Mouse (Mus musculus) cerebellum, adult 11-12 months (tissue): ENCODE measurements around the gene Grk2.
A peak's percentile ranks its signal among the peaks of the same experiment; 100 is the strongest.

Experiments
- DNase-seq: peaks from one replicate; pipeline ENCODE4 v3.0.0; 2022

Gene Grk2

DNA sequence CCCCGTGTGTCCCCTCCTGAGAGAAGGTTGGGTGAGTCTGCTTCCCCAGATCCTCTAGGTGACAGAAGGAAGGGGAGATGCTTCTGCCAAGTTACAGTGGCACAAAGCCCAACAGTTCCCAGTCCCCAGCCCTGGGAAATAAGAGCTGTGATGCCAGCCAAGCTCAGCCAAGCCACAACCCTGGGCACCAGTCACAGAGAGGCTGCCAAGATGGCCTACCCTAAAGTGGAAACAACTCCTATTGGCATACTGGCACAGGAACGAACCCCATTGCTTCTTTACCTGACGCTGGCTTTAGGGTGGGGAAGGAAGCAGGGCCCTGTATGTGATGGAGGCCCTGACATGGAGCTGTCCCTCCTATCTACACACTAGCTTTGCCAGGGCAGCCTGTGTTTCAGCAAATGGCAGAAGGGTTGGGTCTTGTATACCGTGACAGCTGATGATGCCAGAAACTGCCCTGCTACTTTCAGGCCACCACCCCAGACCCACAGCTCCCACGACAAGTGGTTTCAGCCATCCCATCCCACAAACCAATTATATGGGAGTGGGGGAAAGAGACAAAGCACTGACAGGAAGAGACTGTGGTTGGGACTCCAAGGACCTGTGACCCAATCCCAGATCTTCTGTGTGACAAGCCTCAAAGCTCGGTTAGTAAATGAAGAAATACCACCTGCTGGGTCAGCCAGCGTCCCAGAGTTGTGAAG, 2.9 kb downstream of the Grk2 start:
- peak; percentile 98 for DNase-seq

DNA sequence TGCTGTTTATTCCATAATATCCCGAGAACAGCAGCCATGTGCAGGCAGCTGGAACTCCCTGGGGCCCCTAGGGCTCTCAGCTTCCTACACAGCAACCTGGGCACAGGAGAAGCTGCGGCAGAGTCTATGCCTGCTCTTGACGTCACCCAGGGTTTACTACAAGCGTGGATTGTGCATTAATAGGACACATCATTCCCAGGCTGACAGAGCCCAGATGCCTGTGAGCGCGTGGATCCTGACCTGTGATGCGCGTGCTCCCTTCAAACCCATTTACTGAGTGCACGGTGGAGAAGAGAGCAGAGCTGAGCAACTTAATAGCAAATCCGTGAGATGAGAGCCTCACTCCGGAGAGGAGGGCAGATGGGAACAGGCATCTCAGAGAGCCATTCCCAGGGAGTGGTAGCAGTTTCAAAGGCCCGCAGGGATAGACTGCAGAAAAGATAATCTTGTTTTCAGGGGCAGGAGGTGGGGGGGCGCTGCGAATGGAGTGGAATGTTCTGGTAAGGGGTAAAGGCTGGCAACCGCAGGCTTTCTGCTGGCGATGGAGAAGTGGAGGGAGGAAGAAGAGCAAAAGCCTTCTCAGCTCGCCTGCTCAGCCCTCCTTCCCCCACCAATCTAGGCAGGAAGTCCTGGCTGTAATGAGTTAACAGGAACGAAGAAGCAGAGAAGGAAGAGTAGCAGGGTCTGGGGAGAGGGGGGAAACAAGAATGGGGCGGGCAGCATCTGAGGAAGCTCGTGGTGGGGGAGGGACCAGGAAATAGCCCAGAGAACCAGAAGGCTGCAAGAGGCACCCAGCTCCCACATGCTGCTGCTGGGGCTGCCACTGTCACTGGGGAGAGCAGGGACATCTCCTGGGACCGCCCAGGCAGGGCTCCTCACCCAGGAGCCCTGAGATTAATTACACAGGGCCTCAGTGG, 4.0 kb downstream of the Grk2 start:
- peak; percentile 66 for DNase-seq

DNA sequence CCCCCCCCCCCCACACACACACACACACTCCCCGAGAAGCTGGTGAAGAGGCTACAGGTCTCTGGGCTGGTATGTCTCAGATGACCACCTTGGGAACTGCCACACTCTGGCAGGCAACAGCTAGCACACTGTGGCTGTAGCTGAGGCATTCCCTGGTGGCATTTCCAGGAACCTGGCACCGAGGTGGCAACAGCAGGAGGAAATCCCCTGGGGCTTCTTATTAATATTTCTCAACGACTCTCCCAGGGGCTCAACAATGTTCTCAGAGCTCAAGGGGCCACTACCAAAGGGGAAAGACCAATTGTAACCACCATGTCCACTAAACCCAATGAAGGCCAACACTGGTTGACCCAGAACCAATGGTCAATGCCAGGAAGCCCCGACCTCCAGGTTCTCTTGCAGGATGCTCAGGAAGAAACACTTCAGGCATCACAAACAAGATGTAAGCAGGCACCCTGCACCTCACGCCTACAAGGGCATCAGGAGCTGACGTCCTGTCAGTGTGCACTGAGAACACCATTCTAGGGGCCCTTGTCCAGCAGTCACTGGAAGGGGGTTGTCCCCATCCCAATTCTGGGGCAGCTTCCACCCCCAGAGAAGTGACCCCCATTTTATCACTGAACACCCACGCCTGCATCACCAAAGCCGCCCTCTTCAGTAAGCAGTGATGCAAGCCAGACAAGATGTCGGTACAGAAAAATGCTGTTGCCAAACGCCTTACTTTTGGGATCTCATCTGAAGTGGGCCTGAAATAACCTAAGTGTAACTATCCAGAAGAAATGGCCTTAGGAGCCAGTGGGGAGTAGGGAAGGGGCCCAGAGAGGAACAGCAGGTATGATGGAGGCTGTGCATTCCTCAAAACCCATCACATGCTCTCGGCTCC, 4.9 kb downstream of the Grk2 start:
- peak; percentile 59 for DNase-seq

DNA sequence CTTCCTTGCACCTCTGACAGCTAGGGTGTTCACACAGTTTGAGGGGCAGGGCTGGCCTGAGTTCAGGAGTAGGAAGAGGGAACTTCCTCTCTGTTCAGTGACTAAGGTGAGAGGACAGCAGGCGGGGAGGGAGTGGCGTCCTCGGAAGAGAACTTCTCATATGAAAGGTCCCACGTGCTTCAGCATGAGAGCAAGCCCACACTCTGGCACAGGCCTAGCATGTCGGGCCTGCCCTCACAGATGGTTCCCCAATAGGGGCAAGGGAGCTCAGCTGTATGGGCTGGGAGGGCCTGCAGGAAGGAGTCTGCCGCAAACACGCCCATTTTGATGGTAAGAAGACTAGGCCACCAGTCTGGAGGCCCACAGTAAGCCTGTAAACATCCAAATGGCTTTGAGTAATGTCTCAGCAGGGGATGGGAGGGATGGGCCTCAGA, 5.7 kb downstream of the Grk2 start:
- peak; percentile 74 for DNase-seq

DNA sequence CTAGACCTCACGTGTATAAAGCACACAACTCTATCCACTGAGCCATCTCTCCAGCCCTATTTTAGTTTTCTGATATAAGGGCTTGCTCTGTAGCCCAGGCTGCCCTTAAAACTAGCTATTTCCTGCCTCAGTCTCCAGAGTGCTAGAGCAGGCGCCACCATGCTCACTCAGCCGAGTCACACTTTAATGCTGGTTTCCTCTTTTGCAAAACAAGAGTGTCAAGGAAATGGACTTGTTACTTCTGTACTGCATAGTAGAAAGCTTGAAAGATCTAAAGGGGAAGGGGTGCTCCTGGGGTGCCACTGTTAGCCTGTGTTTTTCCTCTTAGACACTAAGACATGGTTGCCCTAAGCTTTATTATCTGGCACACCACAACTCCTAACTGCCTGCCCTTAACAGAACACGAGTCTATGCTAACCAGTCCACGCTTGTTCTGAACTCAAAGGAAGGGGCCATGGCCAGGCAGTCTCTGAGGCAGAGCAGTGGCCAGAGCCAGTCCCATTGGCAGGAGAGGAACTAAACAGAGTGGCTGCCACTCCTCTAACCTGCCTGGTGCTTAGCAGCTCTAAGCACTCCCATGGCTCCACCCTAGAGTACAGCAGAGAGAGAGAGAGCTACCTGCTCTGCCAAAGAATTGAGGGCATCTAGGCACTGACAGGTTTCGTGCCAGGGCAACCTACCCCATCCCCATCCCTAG, 6.3 kb downstream of the Grk2 start:
- no peak for DNase-seq

DNA sequence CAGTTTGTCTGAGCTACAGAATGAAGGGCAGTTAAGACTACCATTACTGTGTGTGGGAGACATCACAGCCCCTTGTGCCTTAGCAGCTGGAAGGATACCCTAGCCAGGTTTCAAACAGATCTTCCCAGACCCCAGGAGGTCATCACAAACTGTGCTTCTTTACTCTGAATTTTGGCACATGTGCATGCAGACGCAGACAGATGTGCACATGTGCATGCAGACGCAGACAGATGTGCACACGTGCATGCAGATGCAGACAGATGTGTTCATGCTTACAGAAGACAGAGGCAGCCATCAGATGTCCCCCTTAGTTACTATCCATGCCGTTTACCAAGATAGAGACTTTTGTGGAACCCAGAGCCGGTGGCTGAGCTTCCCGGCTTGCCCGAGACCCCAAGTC, 6.9 kb downstream of the Grk2 start:
- no peak for DNase-seq

DNA sequence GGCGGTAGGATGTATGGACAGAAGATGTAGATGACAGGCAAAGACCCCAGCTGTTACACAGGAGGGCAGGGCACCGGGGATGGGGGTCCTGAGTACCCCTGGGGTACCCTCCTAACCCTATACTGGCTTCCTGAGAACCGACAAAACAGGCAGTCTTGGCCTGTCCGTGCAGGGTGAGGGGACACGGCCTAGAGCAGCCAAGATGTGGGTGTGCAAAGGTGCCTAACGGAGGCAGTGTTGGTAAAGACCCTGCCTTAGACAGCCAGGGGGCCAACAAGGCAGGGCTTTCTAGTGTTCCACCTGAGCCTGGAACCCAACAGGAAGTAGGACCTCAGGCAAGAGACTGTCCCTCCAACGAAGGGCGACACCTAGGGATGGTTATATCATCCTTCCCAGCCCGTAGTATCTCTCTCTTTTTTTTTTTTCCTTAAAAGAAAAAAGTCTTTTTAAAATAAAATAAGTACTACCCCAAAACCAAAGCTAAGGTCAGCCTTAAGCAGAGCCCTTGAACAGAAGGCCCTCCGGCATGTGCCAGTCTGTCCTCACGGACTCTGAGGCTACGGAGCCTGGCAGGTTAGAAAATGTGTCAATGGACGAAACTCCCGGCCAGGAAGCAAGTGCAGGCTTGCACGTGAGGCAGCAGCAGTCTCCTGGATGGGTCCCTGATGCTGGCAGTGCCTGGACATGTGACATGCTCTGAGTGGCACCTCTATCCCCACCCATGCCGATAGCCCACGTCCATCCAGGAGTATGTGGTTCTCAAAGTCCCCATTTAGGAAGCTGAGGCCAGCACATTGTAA, 7.5 kb downstream of the Grk2 start:
- peak; percentile 56 for DNase-seq

DNA sequence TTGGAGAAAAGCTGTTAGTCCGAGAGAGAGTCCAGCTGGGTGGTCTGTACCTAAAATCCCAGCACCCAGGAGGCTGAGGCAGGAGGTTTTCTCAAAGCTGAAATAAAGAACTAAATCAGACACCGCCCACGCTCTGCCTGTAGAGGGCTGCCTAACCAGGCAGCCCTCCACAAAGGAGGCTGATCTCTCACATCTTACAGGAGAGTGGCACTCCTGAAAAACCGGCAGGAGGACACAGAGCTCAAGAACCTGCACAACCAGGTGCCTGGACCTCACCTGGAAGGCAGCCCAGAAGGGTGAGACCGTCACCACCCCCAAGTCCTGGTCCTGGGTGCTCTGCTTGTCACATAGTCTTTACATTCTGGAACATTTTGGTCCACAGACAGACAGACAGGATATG, 8.2 kb downstream of the Grk2 start:
- DNase-seq = no peak

DNA sequence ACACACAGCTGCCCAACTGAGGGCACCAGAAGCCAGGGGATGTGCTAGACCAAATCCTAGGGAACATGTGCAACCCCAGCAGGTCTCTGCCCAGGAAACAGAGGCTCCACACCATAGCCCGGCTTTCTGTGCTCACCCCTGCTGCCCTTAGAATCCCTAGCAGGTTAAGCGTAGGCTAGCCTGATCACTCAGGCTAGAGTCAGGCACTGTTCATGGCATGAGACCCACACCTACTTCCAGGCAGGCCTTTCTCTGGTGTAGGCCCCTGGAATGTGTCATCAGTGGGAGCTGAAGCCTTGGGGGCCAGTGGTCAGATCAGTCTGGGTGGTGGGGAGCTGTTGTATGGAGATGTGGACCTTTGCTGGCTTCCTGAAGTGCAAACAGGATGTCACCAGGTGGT, 9.4 kb downstream of the Grk2 start:
- no peak for DNase-seq

DNA sequence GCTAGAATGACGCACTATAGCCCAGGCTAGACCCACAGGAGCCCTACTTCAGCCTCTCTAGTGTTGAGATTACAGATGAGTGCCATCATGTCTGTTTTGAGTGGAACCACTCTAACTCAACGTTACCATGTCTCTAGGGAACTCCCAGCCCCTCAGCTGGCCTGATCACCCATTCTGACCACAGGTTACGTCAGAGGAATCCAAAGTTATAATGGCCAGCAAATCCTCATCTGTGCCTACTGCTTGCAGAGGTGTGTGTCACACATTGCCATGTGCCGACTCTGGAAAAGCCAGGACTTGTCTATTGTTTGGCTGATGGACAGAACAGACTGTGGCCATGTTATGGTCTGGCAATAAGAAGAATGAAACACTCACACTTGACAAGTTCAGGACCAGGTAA, 10.6 kb downstream of the Grk2 start:
- no peak for DNase-seq

DNA sequence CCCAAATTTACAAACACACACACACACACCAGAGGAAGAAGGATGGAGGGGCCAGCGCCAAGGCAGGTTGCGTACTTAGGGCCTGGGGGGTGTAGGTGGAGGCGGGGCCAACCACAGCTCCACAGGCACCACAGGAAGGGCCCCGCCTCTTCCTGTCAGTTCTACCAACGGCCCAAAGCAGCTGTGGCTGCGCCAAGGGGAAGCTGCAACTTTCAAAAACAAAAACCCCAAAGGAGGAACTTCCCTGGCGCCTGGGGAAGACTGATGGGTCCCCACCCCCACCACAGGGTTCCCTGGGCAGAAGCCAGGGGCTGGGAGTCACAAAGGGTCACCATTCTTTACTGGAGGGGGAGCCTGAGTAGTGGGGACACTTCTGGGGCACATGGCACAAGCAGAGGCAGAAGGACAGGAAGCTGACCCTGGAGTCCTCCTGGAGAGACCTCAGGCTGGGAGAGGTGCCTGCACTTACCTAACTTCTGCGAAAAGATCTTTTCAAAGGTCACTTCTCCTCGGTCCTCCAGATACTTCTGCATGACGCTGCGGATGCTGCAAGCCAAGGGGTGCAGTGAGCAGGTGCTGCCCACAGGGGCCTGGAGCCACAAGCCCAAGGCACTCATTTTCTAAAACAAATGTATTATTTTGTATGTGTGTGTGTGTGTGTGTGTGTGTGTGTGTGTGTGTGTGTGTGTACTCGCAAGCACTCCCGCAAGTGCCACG, 11.5 kb downstream of the Grk2 start:
- no peak for DNase-seq

DNA sequence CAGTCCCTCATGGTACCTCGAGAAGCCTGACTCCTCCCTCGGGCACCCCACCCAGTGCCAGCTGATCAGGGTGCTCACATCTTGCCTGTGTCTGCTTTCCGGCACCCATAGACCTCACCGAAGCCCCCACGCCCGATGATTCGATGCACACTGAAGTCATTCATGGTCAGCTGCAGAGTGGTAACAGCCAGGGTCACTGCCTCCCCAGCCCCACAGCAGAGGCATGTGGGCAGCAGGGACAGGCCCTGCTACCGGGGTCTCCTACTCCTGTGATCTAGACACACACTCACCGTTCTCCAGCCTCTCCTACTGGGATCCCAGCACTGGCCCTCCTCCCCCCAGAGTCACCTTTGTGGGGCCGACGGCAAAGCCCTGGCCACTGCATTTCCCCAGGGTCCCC, 14.9 kb downstream of the Grk2 start:
- DNase-seq = no peak

DNA sequence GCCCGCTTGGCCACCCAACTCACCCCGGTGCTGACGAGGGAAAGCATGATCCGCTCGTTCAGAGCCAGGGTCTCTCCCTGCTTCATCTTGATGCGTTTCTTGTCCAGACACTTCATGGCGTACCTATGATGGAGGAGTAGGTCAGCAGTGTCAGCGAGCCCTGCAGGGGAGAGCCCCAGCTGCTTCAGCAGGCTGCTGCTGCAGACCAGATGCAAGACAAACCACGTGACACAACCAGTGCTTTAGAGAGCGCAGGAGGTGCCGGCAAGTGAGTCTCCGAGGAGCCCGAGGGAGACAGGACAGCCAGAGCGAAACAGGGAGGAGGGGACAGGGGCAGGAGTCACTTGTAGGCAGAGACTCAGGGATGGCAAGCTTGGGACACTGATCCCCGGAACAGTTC, 15.3 kb downstream of the Grk2 start:
- DNase-seq = no peak

DNA sequence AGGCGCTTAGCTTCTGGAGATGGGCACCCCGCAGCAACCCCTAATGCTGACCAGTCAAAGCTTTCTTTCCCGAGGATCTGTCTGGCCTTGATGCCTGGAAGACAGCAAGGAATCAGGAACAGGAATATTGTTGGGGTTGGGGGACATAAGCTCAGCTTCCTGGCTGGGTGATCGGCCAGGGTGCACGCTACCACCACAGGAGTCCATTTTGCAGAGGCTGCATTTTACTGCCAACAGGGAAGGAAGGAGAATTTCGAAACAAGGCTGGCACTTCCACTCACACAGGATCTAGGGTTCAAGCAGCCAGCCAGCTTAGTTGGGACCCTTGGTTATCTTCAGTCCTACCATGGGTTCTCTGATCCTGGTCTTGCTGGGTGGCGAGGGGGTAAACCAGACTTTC, 22.4 kb downstream of the Grk2 start:
- no peak for DNase-seq

DNA sequence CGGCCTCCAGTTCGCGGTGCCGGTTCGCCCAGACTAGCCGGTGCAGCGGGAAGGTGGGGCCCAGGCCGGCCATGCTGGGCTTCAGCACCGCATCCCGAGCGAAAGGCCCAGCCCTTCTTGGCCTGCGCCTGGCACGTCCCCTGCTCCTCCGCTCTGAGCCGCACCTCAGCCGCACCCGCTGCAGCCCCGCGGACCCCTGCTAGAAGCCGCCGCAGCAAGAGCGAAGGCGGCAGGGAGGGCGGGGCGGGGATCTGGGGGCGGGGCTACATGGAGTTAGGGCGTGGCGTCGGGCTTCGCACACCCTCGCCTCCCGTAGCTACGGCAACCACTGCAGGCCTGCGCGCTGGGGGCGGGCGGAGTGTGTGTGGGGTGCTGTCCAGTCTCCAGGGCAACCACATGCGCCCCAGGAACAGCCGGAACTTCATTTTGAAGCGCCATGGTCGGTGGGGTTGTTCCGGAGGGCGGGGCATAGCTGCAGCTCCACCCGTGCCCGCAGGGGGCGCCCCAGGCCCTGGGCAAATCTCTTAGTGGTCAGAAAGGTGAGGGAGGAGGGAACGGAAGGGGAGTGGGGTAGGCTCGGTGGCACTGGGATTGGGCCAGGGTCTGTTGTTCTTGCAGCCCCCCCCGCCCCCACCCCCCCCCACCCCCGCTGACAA, 23.0 kb downstream of the Grk2 start, which contains the start of gene Ankrd13d:
Ankrd13d (minus strand) TSS at position 240 of the 656 bp plus-strand sequence.
- DNase-seq = peak; percentile 86

DNA sequence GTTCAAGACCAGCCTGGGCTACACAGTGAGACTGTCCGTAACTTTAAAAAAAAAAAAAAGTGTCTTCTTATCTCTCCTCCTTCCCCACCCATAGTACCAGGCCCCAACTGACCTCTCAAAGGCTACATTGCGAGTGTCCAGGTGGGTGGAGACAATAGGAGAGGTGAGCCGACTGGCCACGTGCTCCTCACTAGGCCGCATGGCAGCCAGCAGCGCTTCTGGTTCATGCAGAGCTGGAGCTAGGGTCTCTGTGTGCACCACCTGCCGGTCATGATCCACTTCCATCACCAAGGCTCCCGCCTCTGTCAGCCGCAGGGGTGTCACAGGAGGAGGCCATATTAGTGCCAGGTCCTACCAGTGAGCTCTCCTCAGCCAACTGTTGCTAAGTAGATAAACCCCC, 25.6 kb downstream of the Grk2 start:
- no peak for DNase-seq

DNA sequence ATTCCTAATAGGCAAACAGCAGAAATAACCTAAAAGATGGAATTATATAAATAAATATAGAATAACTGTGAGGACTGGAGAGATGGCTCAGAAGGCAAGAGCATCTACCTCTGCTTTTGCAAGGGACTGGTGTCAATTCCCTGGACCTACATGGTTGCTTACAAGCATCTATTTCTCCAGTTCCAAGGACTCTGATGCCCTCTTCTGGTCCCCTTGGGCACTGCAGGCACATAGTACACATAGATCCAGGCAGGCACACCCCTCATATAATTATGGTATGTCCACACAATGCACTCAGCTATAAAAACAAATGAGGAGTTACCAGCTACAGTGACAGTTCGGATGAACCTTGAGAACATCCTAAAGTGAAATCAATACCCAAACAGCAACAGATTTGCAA, 26.5 kb downstream of the Grk2 start:
- no peak for DNase-seq

DNA sequence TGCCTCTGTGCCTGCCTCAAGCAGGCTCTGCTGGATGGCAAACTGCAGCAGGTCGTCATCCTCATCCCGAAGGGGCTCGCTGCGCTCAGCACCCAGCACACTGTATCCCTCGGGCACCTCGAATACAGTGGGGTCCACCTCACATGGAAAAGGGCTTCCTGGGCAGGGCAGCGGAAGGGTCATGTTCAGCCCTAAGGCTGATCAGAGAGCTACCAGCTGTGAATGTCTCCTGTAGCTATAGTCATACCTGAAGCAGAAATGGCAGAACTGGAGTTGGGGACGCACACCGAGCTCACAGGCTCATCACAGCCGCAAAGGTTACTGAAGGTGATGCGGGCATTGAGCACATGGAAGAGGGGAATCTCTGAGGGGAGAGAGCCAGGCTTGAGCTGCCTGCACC, 35.0 kb downstream of the Grk2 start:
- DNase-seq = peak; percentile 38

DNA sequence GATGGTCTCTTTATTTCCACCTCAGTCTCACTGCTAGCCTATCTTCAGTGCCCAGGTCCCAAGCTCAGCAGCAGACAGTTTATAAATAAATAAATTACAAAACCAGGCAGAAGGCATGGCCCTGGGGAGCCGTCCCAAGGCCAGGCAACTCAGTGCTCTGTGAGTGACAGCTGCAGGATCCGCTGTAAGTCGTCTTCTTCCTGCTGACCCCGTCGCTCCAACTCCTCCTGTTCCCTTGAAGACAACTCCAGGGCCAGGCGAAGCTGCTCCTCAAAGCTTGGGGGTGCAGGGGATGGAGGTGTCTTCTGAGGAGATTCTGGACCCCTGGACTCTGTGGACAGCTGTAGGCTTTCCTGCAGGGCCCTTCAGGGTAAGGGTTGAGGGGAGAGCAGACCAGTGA, 35.8 kb downstream of the Grk2 start:
- peak; percentile 47 for DNase-seq
